ENCODE assay signal across 32 mouse cellular contexts in genomic region chr11:67636201-67636600, GRCm38 (mm10). TPM values are rescaled to one million over a fixed set of nuclear protein-coding genes. Genes with fewer than 3 reads are reported as not detected.
DNase-seq lines count a peak whose midpoint lies in the region; ATAC-seq and TF ChIP-seq lines count a peak whose summit lies in the region.
"Had no signal": no experiment of that assay in that cellular context is flagged by ENCODE, and none has a peak within 500 bp of the region (broad histone marks: within the 10 kb centered on the region; RNA-seq: fewer than 3 reads in every experiment).

No protein-coding gene starts in this region.

- no peaks in the 10 kb centered on the region for H3K4me1 ChIP-seq in lung, postnatal 0 days (ENCODE audit: insufficient read depth, low read depth, low read length)
- peaks cover 6% of the 10 kb centered on the region for H3K4me1 ChIP-seq in limb, embryonic 10.5 days
- H3K4me1 ChIP-seq in kidney, embryonic 16.5 days (ENCODE audit: insufficient read depth, low read length): no peaks in the 10 kb centered on the region
- H3K4me1 ChIP-seq: intestine, embryonic 15.5 days had no signal

- no peak for TF ChIP-seq CTCF in lung, postnatal 0 days (IDR thresholded peaks at IDR 0.05)

- no peak for TF ChIP-seq EP300 in lung, postnatal 0 days (IDR thresholded peaks at IDR 0.05)

- no peak overlapping the region for H3K4me3 ChIP-seq in lung, postnatal 0 days (ENCODE audit: low read depth, low read length)
- H3K4me3 ChIP-seq in limb, embryonic 10.5 days: no peak overlapping the region
- H3K4me3 ChIP-seq in kidney, embryonic 16.5 days (ENCODE audit: low read length): no peak overlapping the region
- H3K4me3 ChIP-seq: embryonic facial prominence, embryonic 12.5 days; embryonic facial prominence, embryonic 15.5 days; heart, embryonic 10.5 days; heart, embryonic 13.5 days; hindbrain, embryonic 10.5 days; hindbrain, embryonic 13.5 days; intestine, embryonic 15.5 days had no signal

- H3K4me2 ChIP-seq in lung, postnatal 0 days (replicated peaks; ENCODE audit: low read depth, low read length): no peak overlapping the region
- H3K4me2 ChIP-seq in kidney, embryonic 16.5 days (replicated peaks; ENCODE audit: low read depth, low read length): no peak overlapping the region
- H3K4me2 ChIP-seq: embryonic facial prominence, embryonic 12.5 days; embryonic facial prominence, embryonic 15.5 days; heart, embryonic 13.5 days; hindbrain, embryonic 13.5 days; intestine, embryonic 15.5 days had no signal

- no peaks in the 10 kb centered on the region for H3K36me3 ChIP-seq in lung, postnatal 0 days (ENCODE audit: insufficient read depth, low read length)
- no peaks in the 10 kb centered on the region for H3K36me3 ChIP-seq in limb, embryonic 10.5 days
- no peaks in the 10 kb centered on the region for H3K36me3 ChIP-seq in kidney, embryonic 16.5 days (ENCODE audit: insufficient read depth, low read length)
- H3K36me3 ChIP-seq: embryonic facial prominence, embryonic 12.5 days; embryonic facial prominence, embryonic 15.5 days; heart, embryonic 10.5 days; heart, embryonic 13.5 days; hindbrain, embryonic 10.5 days; hindbrain, embryonic 13.5 days; intestine, embryonic 15.5 days had no signal

- intact Hi-C loops in heart, postnatal 25 days (cut with DNase I): no loop called here

- ATAC-seq in lung, postnatal 0 days: no peak
- ATAC-seq in kidney, embryonic 16.5 days (ENCODE audit: low FRiP score, low TSS enrichment): no peak
- ATAC-seq: CD4-positive, CD25-positive, alpha-beta regulatory T cell, adult 4 months; forebrain, embryonic 14.5 days; forebrain, postnatal 0 days; hindbrain, embryonic 16.5 days; intestine, embryonic 15.5 days had no signal

- H3K27me3 ChIP-seq in lung, postnatal 0 days (replicated peaks; ENCODE audit: insufficient read depth, low read length): no peaks in the 10 kb centered on the region
- no peaks in the 10 kb centered on the region for H3K27me3 ChIP-seq in limb, embryonic 10.5 days (ENCODE audit: low read depth, poor library complexity, severe bottlenecking)
- no peaks in the 10 kb centered on the region for H3K27me3 ChIP-seq in kidney, embryonic 16.5 days (ENCODE audit: insufficient read depth, low read length)
- H3K27me3 ChIP-seq: embryonic facial prominence, embryonic 12.5 days; embryonic facial prominence, embryonic 15.5 days; heart, embryonic 13.5 days; hindbrain, embryonic 13.5 days; intestine, embryonic 15.5 days had no signal

- H3K27ac ChIP-seq in lung, postnatal 0 days (ENCODE audit: low read length): no peak overlapping the region
- 0 out of 2 replicates have a peak overlapping the region, but pooled peaks have one; percentile 25 for H3K27ac ChIP-seq in limb, embryonic 10.5 days
- no peak overlapping the region for H3K27ac ChIP-seq in kidney, embryonic 16.5 days (ENCODE audit: low read length)
- H3K27ac ChIP-seq: embryonic facial prominence, embryonic 12.5 days; embryonic facial prominence, embryonic 15.5 days; heart, embryonic 10.5 days; heart, embryonic 13.5 days; hindbrain, embryonic 10.5 days; hindbrain, embryonic 13.5 days; intestine, embryonic 15.5 days had no signal

- H3K9ac ChIP-seq in lung, postnatal 0 days (replicated peaks; ENCODE audit: low read depth): no peak overlapping the region
- H3K9ac ChIP-seq in kidney, embryonic 16.5 days (replicated peaks; ENCODE audit: low read length): no peak overlapping the region
- H3K9ac ChIP-seq: embryonic facial prominence, embryonic 12.5 days; embryonic facial prominence, embryonic 15.5 days; forebrain, postnatal 0 days; heart, embryonic 13.5 days; hindbrain, embryonic 13.5 days; intestine, embryonic 15.5 days had no signal

- DNase-seq in heart, adult 8-10 months (ENCODE audit: low spot score): peak; percentile 19
- no peak for DNase-seq in heart, postnatal 25 days (ENCODE audit: low spot score)
- DNase-seq in lung, postnatal 36 days: peak; percentile 17
- no peak for DNase-seq in lung, postnatal 0 days (ENCODE audit: low spot score)
- no peak for DNase-seq in limb, embryonic 10.5 days (ENCODE audit: low spot score)
- DNase-seq: adrenal gland, adult 2 months; adrenal gland, postnatal 14 days; cerebellum, adult 11-12 months; cerebellum, adult 9-10 months; cerebellum, postnatal 25 days; forebrain, postnatal 0 days; gastrocnemius, postnatal 10 days; gastrocnemius, postnatal 36 days; heart, postnatal 36 days had no signal

- WGBS in lung, postnatal 0 days: 44% methylated on average over 3 of the region's 4 CpGs
- 60% methylated on average over 4 of the region's 4 CpGs for WGBS in limb, embryonic 10.5 days
- 48% methylated on average over 4 of the region's 4 CpGs for WGBS in kidney, embryonic 16.5 days

- H3K9me3 ChIP-seq in lung, postnatal 0 days (ENCODE audit: low read length): no peaks in the 10 kb centered on the region
- H3K9me3 ChIP-seq in limb, embryonic 10.5 days (replicated peaks): no peaks in the 10 kb centered on the region
- no peaks in the 10 kb centered on the region for H3K9me3 ChIP-seq in kidney, embryonic 16.5 days (ENCODE audit: low read length)
- H3K9me3 ChIP-seq: embryonic facial prominence, embryonic 12.5 days; embryonic facial prominence, embryonic 15.5 days; heart, embryonic 10.5 days; heart, embryonic 13.5 days; hindbrain, embryonic 10.5 days; hindbrain, embryonic 13.5 days; intestine, embryonic 15.5 days had no signal

RNA-seq across cellular contexts. Expression of gene Rcvrn, which starts 58.9 kb away (rescaled TPM):
- total RNA-seq in heart, adult 8-10 months (2022): not detected
- under 1 TPM in 1 of 2 experiments, not detected in 1; 0.23 TPM for total RNA-seq in heart, postnatal 25 days (2021)
- not detected in 2 replicates for polyA plus RNA-seq in lung, postnatal 0 days (2015; fragmentation: Nextera tagmentation; extraction: Ambion mirVana)
- polyA plus RNA-seq in limb, embryonic 10.5 days (2016; fragmentation: Nextera tagmentation; extraction: Ambion mirVana): not detected in 2 replicates
- polyA plus RNA-seq in kidney, embryonic 16.5 days (2015; fragmentation: Nextera tagmentation; extraction: Ambion mirVana): not detected in 2 replicates
- total RNA-seq: adrenal gland, postnatal 14 days; adrenal gland, postnatal 4 days; common myeloid progenitor, adult 5-6 weeks; gastrocnemius, postnatal 10 days; gastrocnemius, postnatal 36 days; heart, adult 18-20 months; heart, postnatal 36 days; MEL had no signal
- polyA plus RNA-seq: adrenal gland, adult 2 months; C2C12; CD4-positive, CD25-positive, alpha-beta regulatory T cell, adult 4 months; embryonic facial prominence, embryonic 12.5 days; embryonic facial prominence, embryonic 15.5 days; forebrain, embryonic 11.5 days; forebrain, embryonic 14.5 days; forebrain, postnatal 0 days; heart, embryonic 10.5 days; heart, embryonic 13.5 days; heart, embryonic 16.5 days; hindbrain, embryonic 10.5 days; hindbrain, embryonic 13.5 days; hindbrain, embryonic 16.5 days; intestine, embryonic 15.5 days had no signal

Comparison
In these comparisons a context has a peak if more than half of its experiments do, and no peak if none do; other contexts are left out.
1. DNase-seq: peak in heart, adult 8-10 months (single experiment) and lung, postnatal 36 days (single experiment); none in heart, postnatal 25 days (single experiment), lung, postnatal 0 days (single experiment) and limb, embryonic 10.5 days (single experiment).